Mouse (Mus musculus): ENCODE measurements around the gene Tgif1. TPM values are rescaled to one million over a fixed set of nuclear protein-coding genes. Genes with fewer than 3 reads are reported as not detected.

The Tgif1 gene
- total and polyA plus RNA-seq, 2 experiments from 2014 or later, result 4.2 to 5.8 TPM

GRCm38 (mm10) chr17:70864645-70865044, 11.3 kb upstream of the Tgif1 start:
- 80% methylated on average over 3 of the region's 3 CpGs for WGBS
- no peak for DNase-seq (ENCODE audit: low spot score)
- no peaks in the 10 kb centered on the region for H3K27me3 ChIP-seq (ENCODE audit: insufficient read depth, low read length)

GRCm38 (mm10) chr17:70864117-70864516, 10.8 kb upstream of the Tgif1 start:
- no peak for ATAC-seq (ENCODE audit: low FRiP score)
- no peak for DNase-seq (ENCODE audit: low spot score)
- WGBS, result 98% methylated on average over 8 of the region's 8 CpGs
- Histone ChIP-seq H3K27me3 (ENCODE audit: insufficient read depth, low read length) (no peaks in the 10 kb centered on the region), H3K4me3 (ENCODE audit: low read depth, low read length) (no peak overlapping the region), H3K36me3 (ENCODE audit: insufficient read depth, low read length) (no peaks in the 10 kb centered on the region), H3K4me1 (ENCODE audit: insufficient read depth, low read length) (no peaks in the 10 kb centered on the region), H3K27ac (ENCODE audit: low read depth, low read length) (no peak overlapping the region), H3K4me2 (ENCODE audit: low read depth, low read length, poor library complexity, severe bottlenecking) (no peak overlapping the region), H3K9me3 (ENCODE audit: low read length) (no peaks in the 10 kb centered on the region), H3K9ac (replicated peaks; ENCODE audit: low read length, poor library complexity, severe bottlenecking) (no peak overlapping the region)
- TF ChIP-seq CTCF (IDR thresholded peaks at IDR 0.05), result no peak

More at GRCm38 (mm10) chr17:70864645-70865044, 11.3 kb upstream of the Tgif1 start:
- Histone ChIP-seq H3K4me3 (ENCODE audit: low read depth, low read length) (no peak overlapping the region), H3K9me3 (ENCODE audit: low read length) (no peaks in the 10 kb centered on the region), H3K36me3 (ENCODE audit: insufficient read depth, low read length) (no peaks in the 10 kb centered on the region), H3K27ac (ENCODE audit: low read depth, low read length) (no peak overlapping the region), H3K4me2 (ENCODE audit: low read depth, low read length, poor library complexity, severe bottlenecking) (no peak overlapping the region), H3K4me1 (ENCODE audit: insufficient read depth, low read length) (no peaks in the 10 kb centered on the region), H3K9ac (replicated peaks; ENCODE audit: low read length, poor library complexity, severe bottlenecking) (no peak overlapping the region)
- no peak for TF ChIP-seq CTCF (IDR thresholded peaks at IDR 0.05)
- ATAC-seq (ENCODE audit: low FRiP score), result no peak

- 93% methylated on average over 4 of the region's 4 CpGs for WGBS
- Histone ChIP-seq H3K36me3 (ENCODE audit: insufficient read depth, low read length) (no peaks in the 10 kb centered on the region), H3K4me3 (ENCODE audit: low read depth, low read length) (no peak overlapping the region), H3K27me3 (ENCODE audit: insufficient read depth, low read length) (0 out of 2 replicates have a peak, but pooled peaks cover 3% of the 10 kb centered on the region), H3K9ac (replicated peaks; ENCODE audit: low read length, poor library complexity, severe bottlenecking) (no peak overlapping the region), H3K27ac (ENCODE audit: low read depth, low read length) (no peak overlapping the region), H3K4me2 (ENCODE audit: low read depth, low read length, poor library complexity, severe bottlenecking) (no peak overlapping the region), H3K9me3 (ENCODE audit: low read length) (no peaks in the 10 kb centered on the region), H3K4me1 (ENCODE audit: insufficient read depth, low read length) (no peaks in the 10 kb centered on the region)
- no peak for TF ChIP-seq CTCF (IDR thresholded peaks at IDR 0.05)
- no peak for DNase-seq (ENCODE audit: low spot score)
- ATAC-seq (ENCODE audit: low FRiP score), result no peak
Observed at GRCm38 (mm10) chr17:70858814-70859213, 5.5 kb upstream of the Tgif1 start.

- DNase-seq (ENCODE audit: low spot score) (peak; percentile 63), ATAC-seq (ENCODE audit: low FRiP score) (no peak)
- no peaks in the 10 kb centered on the region for H3K9me3 ChIP-seq (ENCODE audit: low read length)
- H3K36me3 ChIP-seq (ENCODE audit: insufficient read depth, low read length), result no peaks in the 10 kb centered on the region
- 0 out of 2 replicates have a peak, but pooled peaks cover 3% of the 10 kb centered on the region for H3K27me3 ChIP-seq (ENCODE audit: insufficient read depth, low read length)
- WGBS, result 67% methylated on average over 12 of the region's 12 CpGs
- 0 out of 2 replicates have a peak, but pooled peaks cover 5% of the 10 kb centered on the region for H3K4me1 ChIP-seq (ENCODE audit: insufficient read depth, low read length)
- H3K4me2 ChIP-seq (ENCODE audit: low read depth, low read length, poor library complexity, severe bottlenecking), result no peak overlapping the region
- H3K4me3 ChIP-seq (ENCODE audit: low read depth, low read length), result no peak overlapping the region
- H3K9ac ChIP-seq (replicated peaks; ENCODE audit: low read length, poor library complexity, severe bottlenecking), result no peak overlapping the region
- TF ChIP-seq CTCF (IDR thresholded peaks at IDR 0.05), result no peak
- no peak overlapping the region for H3K27ac ChIP-seq (ENCODE audit: low read depth, low read length)
Observed at GRCm38 (mm10) chr17:70856871-70857415, 3.6 kb upstream of the Tgif1 start.

GRCm38 (mm10) chr17:70854021-70854420, 675 bp upstream of the Tgif1 start:
- peaks cover 14% of the 10 kb centered on the region for H3K4me1 ChIP-seq (ENCODE audit: insufficient read depth, low read length)
- no peak overlapping the region for H3K9ac ChIP-seq (replicated peaks; ENCODE audit: low read length, poor library complexity, severe bottlenecking)
- H3K27me3 ChIP-seq (ENCODE audit: insufficient read depth, low read length), result peaks cover 17% of the 10 kb centered on the region
- no peak overlapping the region for H3K4me3 ChIP-seq (ENCODE audit: low read depth, low read length)
- H3K27ac ChIP-seq (ENCODE audit: low read depth, low read length), result no peak overlapping the region
- ATAC-seq (ENCODE audit: low FRiP score) (no peak), DNase-seq (ENCODE audit: low spot score) (no peak)
- H3K4me2 ChIP-seq (ENCODE audit: low read depth, low read length, poor library complexity, severe bottlenecking), result peak overlapping the region; percentile 99; the same call in 1 of the 2 replicates
- 33% methylated on average over 6 of the region's 6 CpGs for WGBS
- no peaks in the 10 kb centered on the region for H3K9me3 ChIP-seq (ENCODE audit: low read length)
- no peaks in the 10 kb centered on the region for H3K36me3 ChIP-seq (ENCODE audit: insufficient read depth, low read length)
- no peak for TF ChIP-seq CTCF (IDR thresholded peaks at IDR 0.05)

GRCm38 (mm10) chr17:70852686-70853386, 510 bp downstream of the Tgif1 start:
- H3K36me3 ChIP-seq (ENCODE audit: insufficient read depth, low read length), result no peaks in the 10 kb centered on the region
- WGBS, result under 1% methylated on average over 50 of the region's 51 CpGs
- H3K4me3 ChIP-seq (ENCODE audit: low read depth, low read length), result peak overlapping the region; percentile 57
- peak overlapping the region; percentile 70 for H3K27ac ChIP-seq (ENCODE audit: low read depth, low read length)
- peaks cover 14% of the 10 kb centered on the region for H3K4me1 ChIP-seq (ENCODE audit: insufficient read depth, low read length)
- TF ChIP-seq CTCF (IDR thresholded peaks at IDR 0.05), result no peak
- peaks cover 21% of the 10 kb centered on the region for H3K27me3 ChIP-seq (ENCODE audit: insufficient read depth, low read length)
- ATAC-seq (ENCODE audit: low FRiP score) (peak; percentile 77), DNase-seq (ENCODE audit: low spot score) (peak; percentile 82)
- H3K4me2 ChIP-seq (ENCODE audit: low read depth, low read length, poor library complexity, severe bottlenecking), result peak overlapping the region; percentile 99
- H3K9ac ChIP-seq (replicated peaks; ENCODE audit: low read length, poor library complexity, severe bottlenecking), result peak overlapping the region; percentile 48
- H3K9me3 ChIP-seq (ENCODE audit: low read length), result no peaks in the 10 kb centered on the region
